8 mouse cellular contexts compared by ENCODE assay signal in the genomic region with DNA sequence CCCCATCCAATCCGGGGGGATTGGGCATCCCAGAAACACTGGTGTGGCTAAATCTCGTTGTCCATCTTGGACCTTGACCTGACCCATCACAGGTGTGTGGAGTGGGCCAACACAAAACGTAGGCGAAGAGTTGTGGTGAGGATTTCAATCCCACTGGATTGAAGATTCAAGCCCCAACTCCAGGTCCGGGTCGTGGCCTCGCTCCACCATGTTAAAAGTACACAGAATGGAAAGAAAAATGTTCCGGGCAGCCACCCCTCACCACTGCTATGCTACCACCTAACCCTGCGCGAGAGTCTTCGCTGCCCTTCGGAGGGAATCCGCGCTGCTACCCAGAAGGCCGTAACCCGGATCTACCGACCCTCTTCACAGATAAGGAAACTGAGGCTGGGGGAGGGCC. TPM values are rescaled to one million over a fixed set of nuclear protein-coding genes. Genes with fewer than 3 reads are reported as not detected.
DNase-seq lines count a peak whose midpoint lies in the region; ATAC-seq and TF ChIP-seq lines count a peak whose summit lies in the region.

No protein-coding gene starts in this region.

- no peak for DNase-seq in layer of hippocampus, adult 2 months (ENCODE audit: low spot score in 2 of 2)
- DNase-seq in layer of hippocampus, adult 11-12 months (ENCODE audit: low spot score), result no peak
- no peak for DNase-seq in midbrain, embryonic 14.5 days
- DNase-seq in thymus, postnatal 25 days, result no peak
- no peak for DNase-seq in left cerebral cortex, postnatal 36 days (ENCODE audit: low spot score in 2 of 2)

- no peak for TF ChIP-seq POLR2A in cortical plate, adult 2 months (IDR thresholded peaks at IDR 0.05; ENCODE audit: extremely low read depth, insufficient read depth, low read length)

- peaks cover 10% of the 10 kb centered on the region; the same call in 1 of the 2 replicates for H3K4me1 ChIP-seq in cortical plate, adult 2 months (ENCODE audit: control insufficient read depth, insufficient read depth, low read length)
- peaks cover 59% of the 10 kb centered on the region for H3K4me1 ChIP-seq in hindbrain, embryonic 12.5 days
- peaks cover 36% of the 10 kb centered on the region for H3K4me1 ChIP-seq in midbrain, embryonic 14.5 days (ENCODE audit: control insufficient read depth, insufficient read depth, low read length)

- peak overlapping the region; percentile 97 for H3K27ac ChIP-seq in layer of hippocampus, adult 2 months
- H3K27ac ChIP-seq in cortical plate, adult 2 months (ENCODE audit: insufficient read depth, low read length), result peak overlapping the region; percentile 94
- no peak overlapping the region for H3K27ac ChIP-seq in hindbrain, embryonic 12.5 days
- no peak overlapping the region for H3K27ac ChIP-seq in midbrain, embryonic 14.5 days (replicated peaks; ENCODE audit: low read depth, low read length)

- H3K27me3 ChIP-seq in hindbrain, embryonic 12.5 days, result no peaks in the 10 kb centered on the region
- H3K27me3 ChIP-seq in midbrain, embryonic 14.5 days (ENCODE audit: control insufficient read depth, insufficient read depth, low read length), result no peaks in the 10 kb centered on the region

- no peak for ATAC-seq in hindbrain, embryonic 12.5 days (ENCODE audit: low FRiP score)
- no peak for ATAC-seq in midbrain, embryonic 14.5 days (ENCODE audit: low FRiP score, low TSS enrichment)
- no peak for ATAC-seq in activated CD4-positive, CD25-positive, alpha-beta regulatory T cell, adult 4 months

- TF ChIP-seq CTCF in layer of hippocampus, adult 2 months (conservative IDR thresholded peaks at IDR 0.05), result no peak
- no peak for TF ChIP-seq CTCF in cortical plate, adult 2 months (IDR thresholded peaks at IDR 0.05; ENCODE audit: extremely low read depth, insufficient read depth, low read length)

- peak overlapping the region; percentile 96 for H3K4me2 ChIP-seq in hindbrain, embryonic 12.5 days (replicated peaks)
- peak overlapping the region; percentile 91 for H3K4me2 ChIP-seq in midbrain, embryonic 14.5 days (ENCODE audit: low read length)

- 15% methylated on average over 17 of the region's 17 CpGs for WGBS in hindbrain, embryonic 12.5 days
- WGBS in midbrain, embryonic 14.5 days, result 16% methylated on average over 17 of the region's 17 CpGs

- H3K9me3 ChIP-seq in hindbrain, embryonic 12.5 days (replicated peaks), result no peaks in the 10 kb centered on the region
- no peaks in the 10 kb centered on the region for H3K9me3 ChIP-seq in midbrain, embryonic 14.5 days (ENCODE audit: control insufficient read depth, low read length)

- intact Hi-C loops in left cerebral cortex, postnatal 36 days (cut with DNase I), result loop anchor here (2.0 kb wide), 1 partner anchor 47 kb away; a partner anchor contains a TSS

- no peaks in the 10 kb centered on the region for H3K36me3 ChIP-seq in hindbrain, embryonic 12.5 days
- no peaks in the 10 kb centered on the region for H3K36me3 ChIP-seq in midbrain, embryonic 14.5 days (ENCODE audit: control insufficient read depth, insufficient read depth, low read length)

- H3K9ac ChIP-seq in hindbrain, embryonic 12.5 days, result peak overlapping the region; percentile 83
- H3K9ac ChIP-seq in midbrain, embryonic 14.5 days (replicated peaks; ENCODE audit: low read length), result peak overlapping the region; percentile 71

- H3K4me3 ChIP-seq in layer of hippocampus, adult 2 months, result peak overlapping the region; percentile 59
- peak overlapping the region; percentile 63 for H3K4me3 ChIP-seq in cortical plate, adult 2 months (ENCODE audit: insufficient read depth, low read length)
- H3K4me3 ChIP-seq in hindbrain, embryonic 12.5 days, result peak overlapping the region; percentile 77
- peak overlapping the region; percentile 80 for H3K4me3 ChIP-seq in midbrain, embryonic 14.5 days (replicated peaks; ENCODE audit: low read depth, low read length)

RNA-seq across cellular contexts. Expression of a gene that starts 1.2 kb away (rescaled TPM):
- total RNA-seq in layer of hippocampus, adult 2 months (2021), result 10 to 100 TPM; 50.8 to 56.8 TPM
- 34.7 and 36.9 TPM in 2 replicates for polyA plus RNA-seq in cortical plate, adult 2 months (2012; rRNA removed)
- polyA plus RNA-seq in hindbrain, embryonic 12.5 days (2016; fragmentation: Nextera tagmentation; extraction: Ambion mirVana), result 7.1 and 8.1 TPM in 2 replicates
- polyA plus RNA-seq in midbrain, embryonic 14.5 days (2014; fragmentation: Nextera tagmentation; extraction: Ambion mirVana), result 4.9 and 5.0 TPM in 2 replicates
- 1 to 10 TPM; 5.2 to 8.1 TPM for polyA plus RNA-seq in activated CD4-positive, CD25-positive, alpha-beta regulatory T cell, adult 4 months (2017; shearing (Covaris generic))
- 10 to 100 TPM; 51.6 to 54.2 TPM for total RNA-seq in left cerebral cortex, postnatal 36 days (2021)

RNA-seq across cellular contexts. Expression of a gene that starts 14.2 kb away (rescaled TPM):
- 100 to 1,000 TPM; 158 to 166 TPM for total RNA-seq in layer of hippocampus, adult 2 months (2021)
- 329 and 330 TPM in 2 replicates for polyA plus RNA-seq in cortical plate, adult 2 months (2012; rRNA removed)
- polyA plus RNA-seq in hindbrain, embryonic 12.5 days (2016; fragmentation: Nextera tagmentation; extraction: Ambion mirVana), result 112 and 118 TPM in 2 replicates
- polyA plus RNA-seq in midbrain, embryonic 14.5 days (2014; fragmentation: Nextera tagmentation; extraction: Ambion mirVana), result 128 and 151 TPM in 2 replicates
- polyA plus RNA-seq in activated CD4-positive, CD25-positive, alpha-beta regulatory T cell, adult 4 months (2017; shearing (Covaris generic)), result 10 to 100 TPM in 1 of 2 experiments, 1 to 10 TPM in 1; 9.4 to 11.8 TPM
- 100 to 1,000 TPM; 181 to 238 TPM for total RNA-seq in left cerebral cortex, postnatal 36 days (2021)

RNA-seq across cellular contexts. Expression of a gene that starts 14.6 kb away (rescaled TPM):
- 10 to 100 TPM; 51.6 to 52.8 TPM for total RNA-seq in layer of hippocampus, adult 2 months (2021)
- polyA plus RNA-seq in cortical plate, adult 2 months (2012; rRNA removed), result 44.7 and 45.0 TPM in 2 replicates
- polyA plus RNA-seq in hindbrain, embryonic 12.5 days (2016; fragmentation: Nextera tagmentation; extraction: Ambion mirVana), result 33.1 and 33.8 TPM in 2 replicates
- polyA plus RNA-seq in midbrain, embryonic 14.5 days (2014; fragmentation: Nextera tagmentation; extraction: Ambion mirVana), result 31.7 and 34.2 TPM in 2 replicates
- 10 to 100 TPM; 13.0 to 13.4 TPM for polyA plus RNA-seq in activated CD4-positive, CD25-positive, alpha-beta regulatory T cell, adult 4 months (2017; shearing (Covaris generic))
- 10 to 100 TPM; 43.5 to 56.8 TPM for total RNA-seq in left cerebral cortex, postnatal 36 days (2021)

RNA-seq across cellular contexts. Expression of a gene that starts 26.7 kb away (rescaled TPM):
- total RNA-seq in layer of hippocampus, adult 2 months (2021), result 10 to 100 TPM; 42.9 to 43.1 TPM
- polyA plus RNA-seq in cortical plate, adult 2 months (2012; rRNA removed), result 63.2 and 63.9 TPM in 2 replicates
- polyA plus RNA-seq in hindbrain, embryonic 12.5 days (2016; fragmentation: Nextera tagmentation; extraction: Ambion mirVana), result 60.3 and 69.4 TPM in 2 replicates
- polyA plus RNA-seq in midbrain, embryonic 14.5 days (2014; fragmentation: Nextera tagmentation; extraction: Ambion mirVana), result 62.1 and 67.6 TPM in 2 replicates
- 100 to 1,000 TPM; 104 to 107 TPM for polyA plus RNA-seq in activated CD4-positive, CD25-positive, alpha-beta regulatory T cell, adult 4 months (2017; shearing (Covaris generic))
- total RNA-seq in left cerebral cortex, postnatal 36 days (2021), result 10 to 100 TPM; 40.1 to 45.1 TPM

RNA-seq across cellular contexts. Expression of a gene that starts 26.8 kb away (rescaled TPM):
- 1 to 10 TPM; 1.3 to 3.5 TPM for total RNA-seq in layer of hippocampus, adult 2 months (2021)
- 4.0 and 4.3 TPM in 2 replicates for polyA plus RNA-seq in cortical plate, adult 2 months (2012; rRNA removed)
- polyA plus RNA-seq in hindbrain, embryonic 12.5 days (2016; fragmentation: Nextera tagmentation; extraction: Ambion mirVana), result 4.8 and 5.5 TPM in 2 replicates
- polyA plus RNA-seq in midbrain, embryonic 14.5 days (2014; fragmentation: Nextera tagmentation; extraction: Ambion mirVana), result 4.9 and 5.0 TPM in 2 replicates
- 1 to 10 TPM; 2.5 to 3.7 TPM for polyA plus RNA-seq in activated CD4-positive, CD25-positive, alpha-beta regulatory T cell, adult 4 months (2017; shearing (Covaris generic))
- total RNA-seq in left cerebral cortex, postnatal 36 days (2021), result 1 to 10 TPM; 1.7 to 4.0 TPM

Comparison
In these comparisons a context has a peak if more than half of its experiments do, and no peak if none do; other contexts are left out.
1. H3K27ac ChIP-seq: peak in layer of hippocampus, adult 2 months (single experiment) and cortical plate, adult 2 months (single experiment); none in hindbrain, embryonic 12.5 days (single experiment) and midbrain, embryonic 14.5 days (single experiment).
2. Peak in every context shown above with its lines, with median percentiles within 50 percentile points of each other: H3K4me3 ChIP-seq.